Mouse (Mus musculus): ENCODE results near the gene Cfap206. TPM values are rescaled to one million over a fixed set of nuclear protein-coding genes. Genes with fewer than 3 reads are reported as not detected.

The Cfap206 gene
- polyA plus RNA-seq, 2 experiments from 2014 or later = not detected

DNA sequence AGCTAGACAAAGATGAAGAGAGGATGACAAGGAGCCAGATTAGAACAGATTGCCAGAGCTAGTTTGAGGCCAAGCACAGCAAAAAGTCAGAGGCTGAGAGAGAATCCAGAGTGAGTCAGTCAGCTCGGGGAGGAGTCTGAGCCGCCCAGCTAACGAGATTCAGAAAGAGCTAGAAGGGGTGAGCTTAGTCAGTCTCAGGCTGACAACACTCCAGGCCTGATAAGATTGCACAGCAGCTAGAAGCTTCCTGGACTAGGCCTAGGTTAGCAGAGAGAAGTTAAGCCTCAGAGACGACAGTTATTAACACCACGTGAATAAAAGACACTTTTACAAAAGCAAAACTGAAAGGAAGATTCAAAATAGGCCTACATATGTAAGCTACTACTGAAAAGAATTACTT, 62.1 kb downstream of the Cfap206 start:
- ATAC-seq = no peak

DNA sequence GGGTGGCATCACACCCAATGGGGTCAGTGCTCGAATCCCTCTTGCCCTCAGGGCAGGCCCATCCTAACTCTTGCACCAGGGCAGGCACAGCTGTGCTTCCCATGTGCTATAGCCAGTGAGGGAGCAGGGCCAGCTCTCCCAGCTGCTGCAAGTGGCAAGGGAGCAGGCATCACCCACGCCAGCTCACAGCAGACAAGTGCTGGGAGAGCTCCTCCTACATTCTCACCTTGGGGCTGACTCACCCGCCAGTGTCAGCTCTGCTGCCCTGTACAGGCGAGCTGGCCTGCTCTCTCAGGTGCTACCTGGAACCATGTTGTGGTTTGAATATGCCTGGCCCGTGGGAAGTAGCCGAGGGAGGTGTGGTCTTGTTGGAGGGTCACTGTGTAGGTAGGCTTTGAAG, 68.1 kb downstream of the Cfap206 start:
- no peak for ATAC-seq

DNA sequence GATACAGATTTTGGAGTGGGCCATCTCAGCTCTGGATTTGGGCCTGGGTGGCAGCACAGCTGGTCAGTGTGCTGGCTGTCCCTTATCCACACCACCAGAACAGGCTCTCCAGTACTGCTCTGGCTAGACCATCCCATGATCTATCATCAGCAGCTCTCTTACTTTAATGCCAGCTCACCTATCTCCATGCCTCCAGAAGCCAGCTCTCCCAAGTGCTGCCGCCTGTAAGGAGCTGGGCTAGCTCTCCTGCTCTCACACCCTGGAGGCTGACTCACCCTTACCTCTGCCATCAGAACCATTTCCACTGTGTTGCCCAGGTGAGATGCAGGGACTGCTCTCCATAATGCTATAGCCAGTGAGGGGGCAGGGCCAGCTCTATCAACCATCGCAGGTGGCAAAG, 68.5 kb downstream of the Cfap206 start:
- ATAC-seq = no peak

DNA sequence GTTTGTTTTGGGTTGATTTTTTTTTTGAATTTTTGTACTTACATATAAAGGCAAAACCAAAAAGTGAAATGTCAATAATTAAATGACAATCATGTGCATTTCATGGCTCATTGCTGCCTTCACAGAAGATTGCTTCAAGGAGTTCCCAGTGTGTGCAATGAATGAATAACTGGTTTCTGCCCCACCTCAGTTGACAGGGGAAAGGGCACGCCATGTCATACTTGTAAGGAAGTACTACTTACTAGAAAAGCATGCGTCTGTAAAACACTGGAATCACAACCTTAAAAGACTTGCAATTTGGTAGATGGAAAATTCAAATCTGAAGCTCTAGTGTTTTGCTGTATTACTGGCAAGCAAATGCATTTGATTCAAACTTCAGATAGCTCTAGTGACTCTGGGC, 71.0 kb downstream of the Cfap206 start:
- no peak for ATAC-seq

- ATAC-seq = no peak
Measured at GRCm38 (mm10) chr4:34656101-34656500, 73.9 kb downstream of the Cfap206 start.

GRCm38 (mm10) chr4:34653179-34653578, 76.8 kb downstream of the Cfap206 start:
- ATAC-seq = no peak

- no peak for ATAC-seq
Measured at GRCm38 (mm10) chr4:34644779-34645178, 85.2 kb downstream of the Cfap206 start.

DNA sequence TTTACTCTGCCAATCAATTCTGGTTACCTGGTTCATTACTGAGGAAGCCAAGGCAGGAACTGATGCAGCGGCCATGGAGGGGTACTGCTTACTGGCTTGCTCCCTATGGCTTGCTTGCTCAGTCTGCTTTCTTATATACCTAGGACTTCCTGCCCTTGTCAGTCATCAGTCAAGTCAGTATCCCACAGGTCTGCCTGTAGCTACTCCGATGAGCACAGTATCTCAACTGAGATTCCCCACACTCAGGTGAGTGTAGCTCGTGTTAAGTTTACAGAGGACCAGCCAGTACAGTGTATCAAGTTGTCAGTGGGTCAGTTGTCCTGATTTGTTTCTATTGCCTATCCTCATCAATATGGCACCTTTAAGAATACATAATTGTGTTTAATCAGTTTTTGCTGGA, 89.3 kb downstream of the Cfap206 start:
- ATAC-seq = no peak

GRCm38 (mm10) chr4:34639745-34640364, 90.2 kb downstream of the Cfap206 start:
- ATAC-seq = no peak

Other genes starting within 250 kb of the Cfap206 start
- gene Akirin2, start 179.3 kb downstream of the Cfap206 start, polyA plus RNA-seq (2017; shearing (Covaris generic)) = 10 to 100 TPM in 1 of 2 experiments, 1 to 10 TPM in 1; 8.7 to 14.6 TPM
- 100 to 1,000 TPM; 101 to 113 TPM for gene Orc3, start 115.3 kb downstream of the Cfap206 start, polyA plus RNA-seq (2017; shearing (Covaris generic))
- 10 to 100 TPM; 45.6 to 59.2 TPM for gene Rars2, start 115.2 kb downstream of the Cfap206 start, polyA plus RNA-seq (2017; shearing (Covaris generic))
- gene Slc35a1, start 42.8 kb downstream of the Cfap206 start, polyA plus RNA-seq (2017; shearing (Covaris generic)) = 10 to 100 TPM; 29.6 to 33.9 TPM
- gene Gm136, start 26.1 kb upstream of the Cfap206 start, polyA plus RNA-seq (2017; shearing (Covaris generic)) = not detected
- gene Smim8, start 48.2 kb upstream of the Cfap206 start, polyA plus RNA-seq (2017; shearing (Covaris generic)) = 10 to 100 TPM; 65.5 to 69.1 TPM
- gene Zfp292, start 152.8 kb upstream of the Cfap206 start, polyA plus RNA-seq (2017; shearing (Covaris generic)) = 10 to 100 TPM; 22.0 to 28.5 TPM
- gene Cga, start 163.6 kb upstream of the Cfap206 start, polyA plus RNA-seq (2017; shearing (Covaris generic)) = not detected